Mouse (Mus musculus) gastrocnemius, adult 2 months (tissue): Measurements from ENCODE around the gene Top3a. TPM values are rescaled to one million over a fixed set of nuclear protein-coding genes. Genes with fewer than 3 reads are reported as not detected.

Experiments
- DNase-seq: peaks from one replicate; pipeline ENCODE4 v3.0.0; 2022
- H3K27ac ChIP-seq: fragments of 200-600 bp; 2 replicates; pipeline ENCODE4 v1.8.1; 2022; ENCODE audit warnings: mild to moderate bottlenecking
- H3K4me3 ChIP-seq: fragments of 200-600 bp; 2 replicates; pipeline ENCODE4 v1.8.1; 2022; ENCODE audit warnings: mild to moderate bottlenecking, moderate library complexity
- CTCF ChIP-seq: fragments of 200-600 bp; IDR thresholded peaks from 2 replicates; pipeline ENCODE4 v1.8.1; 2022; ENCODE audit warnings: antibody characterized with exemption, mild to moderate bottlenecking, moderate library complexity
- intact Hi-C: fragments of 180-260 bp; cut with DNase I; formaldehyde crosslinking; loops from one replicate; pipeline ENCODE4 v1.15.1; 2025
- microRNA-seq: library from miRNA; unstranded; fragments of <30 nt; microRNA quantifications from one replicate; pipeline ENCODE4 v1.2.0, GENCODE M21; 2021
- total RNA-seq, 2 experiments: library from RNA; stranded (reverse); gene quantifications; 2 replicates each; pipeline ENCODE4 v1.2.3; 2021

Gene Top3a
- total RNA-seq, 2 experiments from 2014 or later: 4.5 to 4.7 TPM

DNA sequence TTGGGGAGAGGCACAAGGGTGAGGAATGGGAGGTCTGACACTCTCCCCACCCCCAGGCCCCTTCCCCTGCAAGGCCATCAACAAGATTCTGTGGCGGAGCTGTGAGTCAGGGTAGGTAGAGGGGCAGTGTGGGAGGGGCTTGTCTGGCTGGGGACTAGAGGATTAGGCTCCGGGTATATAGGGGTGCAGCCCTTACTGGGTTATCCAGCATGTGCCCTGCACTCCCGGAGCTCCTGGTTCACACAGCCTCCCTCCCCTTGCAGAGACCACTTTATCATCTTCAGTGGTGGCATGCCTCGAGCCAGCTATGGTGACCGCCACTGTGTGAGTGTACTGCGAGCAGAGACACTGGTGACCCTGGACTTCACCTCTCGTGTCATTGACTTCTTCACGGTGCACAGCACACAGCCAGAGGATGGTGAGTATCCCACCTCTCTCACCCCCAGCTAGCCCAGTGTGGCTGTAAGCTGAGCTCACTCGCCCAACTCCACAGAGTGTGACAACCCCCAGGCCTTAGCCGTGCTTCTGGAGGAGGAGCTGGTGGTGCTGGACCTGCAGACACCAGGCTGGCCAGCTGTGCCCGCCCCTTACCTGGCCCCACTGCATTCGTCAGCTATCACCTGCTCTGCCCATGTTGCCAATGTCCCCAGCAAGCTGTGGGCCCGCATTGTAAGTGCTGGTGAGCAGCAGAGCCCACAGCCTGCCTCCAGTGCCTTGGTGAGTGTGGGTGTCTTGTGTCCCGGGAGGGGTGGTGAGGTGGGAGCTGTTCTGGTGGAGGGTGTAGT, 70.3 kb downstream of the Top3a start:
- DNase-seq: peak; percentile 44
- H3K4me3 ChIP-seq: peak overlapping the region; percentile 58
- peak overlapping the region; percentile 96 for H3K27ac ChIP-seq
- intact Hi-C loops: no loop called here
- TF ChIP-seq CTCF: no peak

DNA sequence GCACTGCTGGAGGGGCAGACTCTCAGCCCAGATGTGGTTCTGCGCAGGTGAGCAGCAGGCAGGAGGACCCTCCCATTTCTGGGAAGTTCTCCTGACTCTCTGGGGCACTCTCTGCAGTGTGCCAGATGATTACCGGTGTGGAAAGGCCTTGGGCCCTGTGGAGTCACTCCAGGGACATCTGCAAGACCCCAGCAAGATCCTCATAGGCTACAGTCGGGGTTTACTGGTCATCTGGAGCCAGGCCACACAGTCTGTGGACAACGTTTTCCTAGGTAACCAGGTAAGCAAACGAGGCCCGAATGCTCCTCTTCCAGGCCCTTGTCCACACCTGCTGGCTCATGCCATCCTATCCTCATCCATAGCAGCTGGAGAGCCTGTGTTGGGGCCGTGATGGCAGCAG, 71.1 kb downstream of the Top3a start:
- Histone ChIP-seq H3K27ac (peak overlapping the region; percentile 96), H3K4me3 (no peak overlapping the region)
- DNase-seq: peak; percentile 12
- no peak for TF ChIP-seq CTCF
- intact Hi-C loops: no loop called here

DNA sequence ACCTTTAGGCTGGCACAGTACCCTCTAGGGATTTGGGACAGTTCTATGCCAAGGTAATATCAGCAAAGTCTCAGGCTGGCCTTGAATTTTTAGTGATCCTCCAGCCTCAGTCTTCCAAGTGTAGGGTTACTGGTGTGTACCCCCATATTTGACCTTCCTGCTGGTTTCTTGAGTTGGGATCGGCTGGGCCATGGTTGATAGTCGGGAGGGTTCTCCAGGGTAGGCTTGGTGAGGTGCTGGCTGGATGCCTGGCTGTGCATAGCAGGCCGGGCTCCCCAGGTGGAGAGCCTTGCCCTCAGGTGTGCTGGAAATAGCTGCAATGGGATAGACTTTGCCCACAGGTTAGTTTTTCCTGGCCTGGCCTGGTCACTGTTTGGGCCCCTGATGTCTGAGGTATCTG, 71.9 kb downstream of the Top3a start:
- intact Hi-C loops: no loop called here
- H3K27ac ChIP-seq: peak overlapping the region; percentile 96; the same call in 1 of the 2 replicates
- no peak for TF ChIP-seq CTCF
- peak; percentile 21 for DNase-seq
- no peak overlapping the region for H3K4me3 ChIP-seq

- DNase-seq: peak; percentile 12
- no peak for TF ChIP-seq CTCF
- intact Hi-C loops: no loop called here
Measured at GRCm38 (mm10) chr11:60704023-60704880, 72.9 kb downstream of the Top3a start.

DNA sequence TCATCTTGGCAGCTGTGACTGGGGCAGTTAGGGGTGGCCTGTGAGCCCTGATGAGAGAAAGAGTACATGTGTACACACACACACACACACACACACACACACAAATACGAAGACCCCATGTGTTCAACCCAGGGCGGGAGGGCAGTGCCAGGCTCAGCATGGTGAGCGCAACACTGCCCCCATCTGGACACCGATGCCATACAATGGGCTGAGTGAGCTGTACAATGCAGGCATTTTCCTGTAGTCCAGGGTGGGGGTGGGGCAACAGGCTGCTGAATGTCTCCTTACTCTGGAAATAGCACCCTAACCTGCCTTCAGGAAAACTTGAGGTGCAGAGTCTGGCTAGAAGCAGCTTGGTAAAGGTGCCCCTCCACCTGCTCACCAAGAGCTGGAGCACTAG, 74.0 kb downstream of the Top3a start:
- intact Hi-C loops: no loop called here
- Histone ChIP-seq H3K27ac (no peak overlapping the region), H3K4me3 (no peak overlapping the region)
- DNase-seq: peak; percentile 62
- peak; percentile 54 for TF ChIP-seq CTCF

More at GRCm38 (mm10) chr11:60704023-60704880, 72.9 kb downstream of the Top3a start:
- Histone ChIP-seq H3K4me3 (no peak overlapping the region), H3K27ac (no peak overlapping the region)

GRCm38 (mm10) chr11:60701611-60702010, 75.6 kb downstream of the Top3a start:
- DNase-seq: peak; percentile 21
- TF ChIP-seq CTCF: no peak
- intact Hi-C loops: no loop called here
- H3K4me3 ChIP-seq: no peak overlapping the region
- H3K27ac ChIP-seq: no peak overlapping the region

DNA sequence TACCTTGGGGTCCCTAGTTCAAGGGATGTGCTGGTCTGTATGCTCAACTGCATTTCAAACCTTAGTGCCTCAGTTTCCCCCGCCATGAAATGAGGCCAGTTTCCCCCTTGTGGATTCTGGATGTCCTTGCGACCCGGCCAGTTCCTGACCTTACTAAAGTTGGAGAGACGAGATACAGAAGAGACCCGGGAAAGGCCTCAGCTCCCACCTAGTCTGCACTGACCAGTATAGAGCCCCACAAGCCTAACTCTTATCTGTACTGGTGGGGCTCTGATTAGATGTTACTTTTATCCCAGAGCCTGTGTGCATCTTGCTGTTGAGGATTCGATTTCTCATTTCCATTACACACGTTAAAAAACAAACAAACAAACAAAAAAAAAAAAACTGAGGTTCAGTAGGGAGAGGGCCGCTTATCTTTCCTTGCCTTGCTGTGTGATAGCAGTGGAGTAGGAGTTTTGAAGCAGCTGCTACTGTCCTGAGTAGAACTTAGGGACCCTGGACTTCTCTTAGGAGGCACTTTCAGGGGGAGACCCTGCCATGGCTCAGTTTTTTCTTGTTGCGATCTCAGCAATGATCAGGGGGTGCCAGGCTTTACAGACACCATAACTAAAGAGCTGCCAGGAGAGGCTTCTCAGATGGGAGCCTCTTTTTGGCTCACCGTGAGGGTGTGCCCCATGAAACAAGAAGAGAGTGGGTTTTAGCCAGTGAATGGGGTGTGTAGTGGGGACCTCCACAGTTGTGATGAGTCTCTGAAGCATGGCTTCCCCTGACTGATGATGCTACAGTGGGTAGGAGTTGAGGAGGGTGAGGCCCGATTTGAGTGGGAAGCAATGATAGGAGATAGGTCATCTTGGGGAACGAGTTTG, 76.6 kb downstream of the Top3a start:
- peak overlapping the region; percentile 96 for H3K4me3 ChIP-seq
- H3K27ac ChIP-seq: peak overlapping the region; percentile 92
- peak; percentile 19 for DNase-seq
- intact Hi-C loops: no loop called here
- TF ChIP-seq CTCF: no peak

GRCm38 (mm10) chr11:60699524-60700075, 77.6 kb downstream of the Top3a start, which contains the start of gene Llgl1:
TSS of gene Llgl1 (plus strand) at chr11:60699723.
- DNase-seq: peak; percentile 94
- peak within 1 kb of the TSS; percentile 96 for H3K4me3 ChIP-seq
- intact Hi-C loops: loop anchor here (1.0 to 5.0 kb wide), 2 partner anchors 28 to 393 kb away; partner anchors contain the start of gene Flii
- no peak for TF ChIP-seq CTCF
- peak within 1 kb of the TSS; percentile 92 for H3K27ac ChIP-seq

GRCm38 (mm10) chr11:60698806-60699523, 78.2 kb downstream of the Top3a start:
- H3K4me3 ChIP-seq: peak overlapping the region; percentile 96
- peak overlapping the region; percentile 92 for H3K27ac ChIP-seq
- intact Hi-C loops: loop anchor here (1.0 to 5.0 kb wide), 2 partner anchors 28 to 393 kb away; partner anchors contain the start of gene Flii
- no peak for TF ChIP-seq CTCF
- peak; percentile 82 for DNase-seq

DNA sequence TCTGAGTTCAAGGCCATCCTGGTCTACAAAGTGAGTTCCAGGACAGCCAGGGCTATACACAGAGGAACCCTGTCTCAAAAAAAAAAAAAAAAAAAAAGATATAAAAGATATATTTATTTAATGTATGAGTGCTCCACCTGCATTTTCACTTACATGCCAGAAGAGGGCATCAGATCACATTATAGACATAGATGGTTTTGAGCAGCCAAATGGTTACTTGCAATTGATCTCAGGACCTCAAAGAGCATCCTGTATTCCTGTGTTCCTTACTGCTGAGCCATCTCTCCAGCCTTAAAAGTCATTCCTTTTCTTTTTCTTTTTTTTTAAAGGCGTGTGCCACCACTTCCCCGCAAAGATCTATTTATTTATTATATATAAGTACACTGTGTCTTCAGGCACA, 79.6 kb downstream of the Top3a start:
- peak; percentile 65 for TF ChIP-seq CTCF
- Histone ChIP-seq H3K4me3 (no peak overlapping the region), H3K27ac (peak overlapping the region; percentile 92)
- no peak for DNase-seq
- intact Hi-C loops: loop anchor here (1.0 to 5.0 kb wide), 3 partner anchors 132 to 395 kb away; no protein-coding TSS in a partner anchor

DNA sequence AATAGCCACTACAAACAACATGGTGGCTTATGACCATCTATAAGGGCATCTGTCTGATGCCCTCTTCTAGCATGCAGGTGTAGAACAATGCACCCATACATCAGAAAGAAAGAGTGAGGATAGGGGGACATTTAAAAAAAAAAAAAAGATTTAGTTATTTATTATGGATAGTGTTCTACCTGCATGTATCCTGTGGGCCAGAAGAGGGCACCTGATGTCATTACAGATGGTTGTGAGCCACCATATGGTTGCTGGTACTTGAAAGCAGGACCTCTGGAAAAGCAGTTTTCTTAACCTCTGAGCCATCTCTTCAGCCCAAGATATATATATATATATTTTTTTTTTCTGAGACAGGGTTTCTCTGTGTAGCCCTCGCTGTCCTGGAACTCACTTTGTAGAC, 81.0 kb downstream of the Top3a start:
- Histone ChIP-seq H3K27ac (no peak overlapping the region), H3K4me3 (no peak overlapping the region)
- DNase-seq: no peak
- TF ChIP-seq CTCF: no peak
- intact Hi-C loops: loop anchor here (2.0 to 5.0 kb wide), 2 partner anchors 185 to 396 kb away; no protein-coding TSS in a partner anchor

Small RNA genes lying within 50 kb of the gene (microRNA-seq; reads per million reads assigned to microRNA genes)
- not detected for gene Mir5100

Other genes with a start within 250 kb of the Top3a start
- 100 to 1,000 TPM; 115 to 122 TPM for gene Alkbh5, start 241.0 kb downstream of the Top3a start, total RNA-seq
- 1 to 10 TPM; 9.0 to 9.5 TPM for gene Llgl1, start 77.6 kb downstream of the Top3a start, total RNA-seq
- 100 to 1,000 TPM in 1 of 2 experiments, 10 to 100 TPM in 1; 96.1 to 103 TPM for gene Flii, start 50.1 kb downstream of the Top3a start, total RNA-seq
- 10 to 100 TPM; 61.9 to 91.0 TPM for gene Mief2, start 49.0 kb downstream of the Top3a start, total RNA-seq
- 10 to 100 TPM; 19.8 to 20.1 TPM for gene Smcr8, start 159 bp upstream of the Top3a start, total RNA-seq
- 10 to 100 TPM in 1 of 2 experiments, 1 to 10 TPM in 1; 8.3 to 10.0 TPM for gene Shmt1, start 34.4 kb upstream of the Top3a start, total RNA-seq
- 10 to 100 TPM; 20.8 to 23.0 TPM for gene Dhrs7b, start 53.3 kb upstream of the Top3a start, total RNA-seq
- 10 to 100 TPM; 41.4 to 41.6 TPM for gene Tmem11, start 101.9 kb upstream of the Top3a start, total RNA-seq
- 10 to 100 TPM in 1 of 2 experiments, 1 to 10 TPM in 1; 8.6 to 10.4 TPM for gene Natd1, start 137.4 kb upstream of the Top3a start, total RNA-seq
- 100 to 1,000 TPM; 136 to 159 TPM for gene Map2k3, start 154.7 kb upstream of the Top3a start, total RNA-seq
- 10 to 100 TPM; 50.4 to 65.8 TPM for gene Kcnj12, start 245.2 kb upstream of the Top3a start, total RNA-seq